Comparison of ENCODE assay signal across 16 mouse cellular contexts in genomic region chr19:24535161-24535560, GRCm38 (mm10). TPM values are rescaled to one million over a fixed set of nuclear protein-coding genes. Genes with fewer than 3 reads are reported as not detected.
DNase-seq lines count a peak whose midpoint lies in the region; ATAC-seq and TF ChIP-seq lines count a peak whose summit lies in the region.
"Had no signal": no experiment of that assay in that cellular context is flagged by ENCODE, and none has a peak within 500 bp of the region (broad histone marks: within the 10 kb centered on the region; RNA-seq: fewer than 3 reads in every experiment).

No protein-coding gene starts in this region.

- H3K4me3 ChIP-seq in heart, embryonic 10.5 days: peak overlapping the region; percentile 18; the same call in 1 of the 2 replicates
- H3K4me3 ChIP-seq in lung, embryonic 14.5 days (ENCODE audit: low read depth, low read length): no peak overlapping the region
- H3K4me3 ChIP-seq in liver, embryonic 12.5 days: peak overlapping the region; percentile 43
- H3K4me3 ChIP-seq: embryonic facial prominence, embryonic 13.5 days; forebrain, embryonic 12.5 days; hindbrain, embryonic 10.5 days; limb, embryonic 15.5 days had no signal

- DNase-seq in heart, embryonic 10.5 days (ENCODE audit: low spot score): no peak
- no peak for DNase-seq in heart, postnatal 25 days (ENCODE audit: low spot score)
- no peak for DNase-seq in lung, embryonic 14.5 days
- DNase-seq in lung, postnatal 14 days: no peak
- no peak for DNase-seq in thymus, postnatal 0 days (ENCODE audit: low spot score)
- DNase-seq in gastrocnemius, postnatal 14 days: no peak
- DNase-seq: adrenal gland, postnatal 25 days; cerebellum, adult 8-10 months; gastrocnemius, postnatal 25 days; layer of hippocampus, postnatal 36 days; thymus, postnatal 36 days had no signal

- ATAC-seq in lung, embryonic 14.5 days (ENCODE audit: insufficient read depth): no peak
- ATAC-seq in liver, embryonic 12.5 days: peak; percentile 80

- H3K27ac ChIP-seq in heart, embryonic 10.5 days: peak overlapping the region; percentile 79; the same call in 1 of the 2 replicates
- no peak overlapping the region for H3K27ac ChIP-seq in lung, embryonic 14.5 days (ENCODE audit: low read depth)
- peak overlapping the region; percentile 94 for H3K27ac ChIP-seq in liver, embryonic 12.5 days
- H3K27ac ChIP-seq: embryonic facial prominence, embryonic 13.5 days; forebrain, embryonic 12.5 days; hindbrain, embryonic 10.5 days; limb, embryonic 15.5 days had no signal

- no peak overlapping the region for H3K9ac ChIP-seq in lung, embryonic 14.5 days
- peak overlapping the region; percentile 69 for H3K9ac ChIP-seq in liver, embryonic 12.5 days
- H3K9ac ChIP-seq: embryonic facial prominence, embryonic 13.5 days; forebrain, embryonic 12.5 days; limb, embryonic 15.5 days had no signal

- peaks cover 21% of the 10 kb centered on the region for H3K4me1 ChIP-seq in heart, embryonic 10.5 days
- H3K4me1 ChIP-seq in lung, embryonic 14.5 days (ENCODE audit: insufficient read depth): no peaks in the 10 kb centered on the region
- H3K4me1 ChIP-seq in liver, embryonic 12.5 days: peaks cover 77% of the 10 kb centered on the region
- H3K4me1 ChIP-seq: forebrain, embryonic 12.5 days; hindbrain, embryonic 10.5 days; limb, embryonic 15.5 days had no signal

- TF ChIP-seq CTCF in lung, embryonic 14.5 days (IDR thresholded peaks at IDR 0.05; ENCODE audit: low read depth): no peak

- H3K4me2 ChIP-seq in lung, embryonic 14.5 days: peak overlapping the region; percentile 12; the same call in 1 of the 2 replicates
- H3K4me2 ChIP-seq in liver, embryonic 12.5 days: peak overlapping the region; percentile 71
- H3K4me2 ChIP-seq: embryonic facial prominence, embryonic 13.5 days; forebrain, embryonic 12.5 days; limb, embryonic 15.5 days had no signal

- intact Hi-C loops in heart, postnatal 25 days (cut with DNase I): no loop called here
- intact Hi-C loops in gastrocnemius, postnatal 14 days (cut with DNase I; ENCODE audit: low total_unique reads): no loop called here

- H3K9me3 ChIP-seq in heart, embryonic 10.5 days: no peaks in the 10 kb centered on the region
- no peaks in the 10 kb centered on the region for H3K9me3 ChIP-seq in lung, embryonic 14.5 days (ENCODE audit: low read depth, low read length)
- no peaks in the 10 kb centered on the region for H3K9me3 ChIP-seq in liver, embryonic 12.5 days (replicated peaks)
- H3K9me3 ChIP-seq: embryonic facial prominence, embryonic 13.5 days; forebrain, embryonic 12.5 days; hindbrain, embryonic 10.5 days; limb, embryonic 15.5 days had no signal

- no peaks in the 10 kb centered on the region for H3K27me3 ChIP-seq in heart, embryonic 10.5 days (ENCODE audit: insufficient read depth, poor library complexity, severe bottlenecking)
- no peaks in the 10 kb centered on the region for H3K27me3 ChIP-seq in lung, embryonic 14.5 days (ENCODE audit: insufficient read depth, low read length)
- no peaks in the 10 kb centered on the region for H3K27me3 ChIP-seq in liver, embryonic 12.5 days (replicated peaks)
- H3K27me3 ChIP-seq: embryonic facial prominence, embryonic 13.5 days; forebrain, embryonic 12.5 days; limb, embryonic 15.5 days had no signal

- no peaks in the 10 kb centered on the region for H3K36me3 ChIP-seq in heart, embryonic 10.5 days
- no peaks in the 10 kb centered on the region for H3K36me3 ChIP-seq in lung, embryonic 14.5 days (ENCODE audit: insufficient read depth)
- H3K36me3 ChIP-seq in liver, embryonic 12.5 days: no peaks in the 10 kb centered on the region
- H3K36me3 ChIP-seq: embryonic facial prominence, embryonic 13.5 days; forebrain, embryonic 12.5 days; hindbrain, embryonic 10.5 days; limb, embryonic 15.5 days had no signal

- 84% methylated on average over 6 of the region's 6 CpGs for WGBS in heart, embryonic 10.5 days
- WGBS in lung, embryonic 14.5 days: 85% methylated on average over 6 of the region's 6 CpGs
- 50% methylated on average over 6 of the region's 6 CpGs for WGBS in liver, embryonic 12.5 days (ENCODE audit: insufficient replicate concordance)

RNA-seq across cellular contexts. Expression of gene Pip5k1b, which starts 20.5 kb away (rescaled TPM):
- 6.3 and 7.7 TPM in 2 replicates for polyA plus RNA-seq in heart, embryonic 10.5 days (2016; fragmentation: Nextera tagmentation; extraction: Ambion mirVana)
- 10 to 100 TPM; 26.9 to 28.3 TPM for total RNA-seq in heart, postnatal 25 days (2021)
- polyA plus RNA-seq in lung, embryonic 14.5 days (2014; fragmentation: Nextera tagmentation; extraction: Ambion mirVana): 2.3 and 2.6 TPM in 2 replicates
- polyA plus RNA-seq in liver, embryonic 12.5 days (2016; fragmentation: Nextera tagmentation; extraction: Ambion mirVana): 9.1 and 9.5 TPM in 2 replicates
- 5.1 and 6.1 TPM in 2 replicates for polyA plus RNA-seq in thymus, postnatal 0 days (2015; fragmentation: Nextera tagmentation; extraction: Ambion mirVana)
- total RNA-seq in gastrocnemius, postnatal 14 days (2021): 1 to 10 TPM in 1 of 2 experiments, under 1 TPM in 1; 0.51 to 1.0 TPM

RNA-seq across cellular contexts. Expression of gene Fam122a, which starts 58.0 kb away (rescaled TPM):
- polyA plus RNA-seq in heart, embryonic 10.5 days (2016; fragmentation: Nextera tagmentation; extraction: Ambion mirVana): 44.5 and 50.9 TPM in 2 replicates
- 10 to 100 TPM; 19.9 to 20.9 TPM for total RNA-seq in heart, postnatal 25 days (2021)
- polyA plus RNA-seq in lung, embryonic 14.5 days (2014; fragmentation: Nextera tagmentation; extraction: Ambion mirVana): 47.0 and 48.3 TPM in 2 replicates
- 45.1 and 47.6 TPM in 2 replicates for polyA plus RNA-seq in liver, embryonic 12.5 days (2016; fragmentation: Nextera tagmentation; extraction: Ambion mirVana)
- polyA plus RNA-seq in thymus, postnatal 0 days (2015; fragmentation: Nextera tagmentation; extraction: Ambion mirVana): 56.2 and 63.9 TPM in 2 replicates
- total RNA-seq in gastrocnemius, postnatal 14 days (2021): 10 to 100 TPM; 15.1 to 20.7 TPM
